Mouse (Mus musculus) B cell, adult 2 months (primary cell): Measurements from ENCODE around the gene Slc5a2.

Source experiments
- DNase-seq, 2 experiments: peaks; one replicate each; pipeline ENCODE4 v3.0.0; 2022

The Slc5a2 gene

GRCm38 (mm10) chr7:128252609-128253008, 12.8 kb upstream of the Slc5a2 start:
- DNase-seq: no peak

GRCm38 (mm10) chr7:128254978-128255377, 10.5 kb upstream of the Slc5a2 start:
- no peak for DNase-seq

DNA sequence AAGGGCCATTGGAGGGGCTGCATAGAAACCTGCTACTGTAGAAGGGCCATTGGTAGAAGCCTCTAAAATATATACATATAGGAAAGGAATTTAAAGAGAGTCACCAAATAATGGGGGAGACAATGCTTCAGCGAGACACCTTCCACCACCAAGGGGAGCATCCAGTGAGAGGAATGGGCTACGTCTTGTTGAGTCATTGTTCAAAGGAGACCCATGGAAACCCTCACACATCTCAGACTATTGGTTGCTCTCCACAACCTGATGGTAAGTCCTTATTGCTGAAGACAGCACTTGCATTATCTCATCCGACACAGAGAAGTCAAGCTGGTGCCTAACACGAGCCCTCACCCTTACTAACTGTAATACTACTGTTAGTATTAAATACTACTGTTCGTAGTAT, 9.7 kb upstream of the Slc5a2 start:
- DNase-seq: no peak

DNA sequence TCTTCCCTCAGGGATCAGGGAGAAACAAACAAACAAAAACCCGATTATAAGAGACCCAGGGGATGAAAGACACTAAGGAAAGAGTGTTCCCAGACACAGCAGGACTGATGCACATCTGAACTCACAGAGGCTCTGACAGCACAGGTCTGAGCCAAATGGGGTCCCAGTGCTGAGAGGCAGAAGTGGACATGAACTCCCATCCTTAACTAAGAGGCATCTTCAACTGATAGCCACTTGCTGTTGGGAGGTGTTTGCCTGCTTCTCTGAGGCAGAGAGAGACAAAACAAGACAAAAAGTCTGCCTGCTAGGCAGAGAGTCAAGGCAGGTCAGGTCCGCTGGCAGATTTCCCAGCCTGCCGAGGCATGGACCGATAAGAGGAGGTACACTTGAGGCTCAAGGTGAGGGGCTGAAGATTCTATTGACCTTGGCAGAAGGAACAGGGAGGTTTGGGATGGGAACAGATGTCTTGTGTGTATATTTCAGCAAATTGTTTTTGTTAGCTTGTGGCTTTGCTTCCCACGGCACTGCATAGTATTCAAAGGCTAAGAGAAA, 8.6 kb upstream of the Slc5a2 start:
- DNase-seq: no peak

GRCm38 (mm10) chr7:128266056-128266455, 599 bp downstream of the Slc5a2 start:
- no peak for DNase-seq

DNA sequence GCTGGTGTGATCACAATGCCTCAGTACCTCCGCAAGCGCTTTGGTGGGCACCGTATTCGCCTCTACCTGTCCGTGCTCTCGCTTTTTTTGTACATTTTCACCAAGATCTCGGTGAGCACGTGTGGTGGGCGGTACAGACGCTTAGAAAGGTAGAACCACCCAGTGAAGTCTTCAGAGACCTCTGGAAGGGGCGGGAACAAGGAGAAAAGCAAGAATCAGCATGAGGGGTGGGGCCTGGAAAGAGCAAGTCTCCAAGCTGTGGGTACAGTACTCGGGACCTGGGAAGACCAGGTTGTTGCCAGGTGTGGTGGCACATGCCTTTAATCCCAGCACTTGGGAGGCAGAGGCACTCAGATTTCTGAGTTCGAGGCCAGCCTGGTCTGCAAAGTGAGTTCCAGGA, 1.9 kb downstream of the Slc5a2 start:
- no peak for DNase-seq

GRCm38 (mm10) chr7:128267813-128268212, 2.4 kb downstream of the Slc5a2 start:
- DNase-seq: no peak

- DNase-seq: no peak
Measured at GRCm38 (mm10) chr7:128270431-128270850, 5.0 kb downstream of the Slc5a2 start.

DNA sequence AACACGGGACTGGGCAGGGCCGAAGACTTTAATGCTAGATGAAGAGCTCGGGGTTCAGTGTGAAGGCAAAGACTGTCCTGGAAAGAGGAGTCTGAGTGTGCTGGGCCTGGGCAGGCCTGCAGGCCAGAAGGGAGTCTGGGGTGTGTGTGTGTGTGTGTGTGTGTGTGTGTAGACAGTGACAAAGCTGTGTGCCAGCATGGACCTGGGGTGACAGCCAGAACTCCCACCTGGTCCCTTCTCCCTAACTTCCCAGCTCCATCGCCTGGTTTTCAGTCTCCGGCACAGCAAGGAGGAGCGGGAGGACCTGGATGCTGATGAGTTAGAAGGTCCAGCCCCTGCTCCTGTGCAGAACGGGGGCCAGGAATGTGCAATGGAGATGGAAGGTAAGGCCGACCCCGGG, 6.0 kb downstream of the Slc5a2 start:
- no peak for DNase-seq

DNA sequence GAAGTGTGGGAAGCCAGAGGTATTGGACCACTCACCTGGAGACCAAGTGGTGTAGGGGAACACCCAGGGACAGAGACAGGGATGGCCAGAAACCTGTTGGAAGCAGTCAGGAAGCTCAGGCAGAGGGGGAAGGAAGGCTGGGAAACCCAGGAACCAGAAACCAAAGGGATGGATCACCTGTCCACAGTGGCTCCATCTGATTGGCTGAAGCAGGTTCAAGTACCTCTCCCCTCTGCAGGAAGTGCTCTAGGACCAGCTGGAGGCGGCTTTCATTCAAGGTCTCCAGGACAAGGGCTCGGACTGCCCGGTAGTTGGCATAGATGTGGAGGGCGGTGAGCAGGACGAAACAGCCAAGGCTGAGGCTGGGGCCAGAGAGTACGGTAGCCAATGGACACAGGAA, 10.6 kb downstream of the Slc5a2 start:
- DNase-seq: no peak

DNA sequence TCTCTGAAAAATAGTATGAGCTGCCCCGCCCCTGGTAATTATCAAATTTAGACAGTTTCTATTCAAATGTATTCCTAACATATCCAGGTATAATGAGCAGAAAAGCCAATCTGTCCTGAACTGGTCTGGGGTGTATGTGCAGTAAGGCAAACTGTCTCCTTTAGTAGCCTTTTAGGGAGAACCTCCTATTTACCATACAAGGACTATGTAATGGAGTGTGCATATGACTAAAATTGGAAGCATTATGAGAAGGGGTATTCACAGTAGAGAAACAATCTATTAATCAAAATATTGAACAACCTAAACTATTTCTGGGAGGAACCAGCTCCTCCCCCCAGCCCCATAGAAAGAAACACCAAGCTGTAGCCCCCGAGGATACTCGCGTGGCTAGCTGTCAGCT, 14.3 kb downstream of the Slc5a2 start:
- DNase-seq: no peak

DNA sequence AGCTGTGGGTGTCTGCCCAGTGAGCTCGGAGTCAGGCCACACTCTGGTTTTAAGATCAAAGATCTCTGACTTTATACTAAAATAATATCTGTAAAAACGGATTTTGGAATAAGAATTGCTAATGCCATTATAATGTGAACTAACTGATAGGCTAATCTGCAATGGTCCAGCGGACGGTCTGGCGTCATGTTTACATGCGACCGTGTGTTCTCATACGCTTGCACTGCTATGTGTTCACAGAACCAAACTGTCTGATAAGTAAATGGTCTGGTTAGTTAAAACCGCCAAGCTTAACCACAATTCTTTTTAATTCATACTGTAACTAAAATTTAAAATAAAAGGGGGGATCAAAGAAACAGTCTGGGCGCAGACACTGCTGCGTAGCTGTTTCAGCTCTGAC, 16.3 kb downstream of the Slc5a2 start:
- no peak for DNase-seq

GRCm38 (mm10) chr7:128282532-128283244, 17.2 kb downstream of the Slc5a2 start:
- DNase-seq: no peak

DNA sequence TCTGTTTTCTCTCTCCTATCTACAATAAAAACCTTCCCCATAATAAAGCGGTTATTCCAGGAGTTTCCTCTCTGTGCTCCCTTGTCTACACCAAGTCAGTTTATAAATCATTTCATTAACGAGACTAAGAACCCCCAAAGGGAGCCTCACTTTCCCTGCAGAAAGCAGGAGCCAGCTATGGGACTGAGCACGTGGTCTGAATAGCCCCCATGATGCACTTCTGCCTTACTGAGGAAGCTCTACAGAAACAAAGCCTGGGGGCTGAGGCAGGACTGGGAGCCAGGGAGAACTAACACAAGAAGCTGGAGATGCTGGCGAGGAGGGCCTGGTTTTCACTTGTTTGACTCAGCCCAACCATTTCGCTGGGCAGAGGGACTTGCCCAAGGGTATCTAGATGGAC, 18.6 kb downstream of the Slc5a2 start:
- no peak for DNase-seq

DNA sequence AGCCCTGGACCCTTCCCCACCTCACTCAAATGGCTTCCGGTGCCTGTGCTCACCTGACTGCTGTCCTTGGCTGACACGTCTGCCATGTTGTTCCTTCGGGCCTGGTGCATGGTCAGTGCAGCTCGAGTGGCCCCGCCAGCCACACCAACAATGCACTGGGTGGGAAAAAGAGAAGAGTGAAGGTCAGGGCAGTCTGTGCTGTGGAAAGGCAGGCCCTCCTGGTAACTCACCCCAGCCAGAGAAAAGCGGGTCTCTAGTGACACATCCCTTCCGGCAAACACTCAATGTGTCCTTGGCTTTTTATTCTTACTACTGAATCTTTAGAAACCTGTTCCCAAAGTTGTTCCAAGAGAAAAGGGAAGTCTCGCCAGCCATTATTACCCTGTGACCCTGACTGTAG, 19.6 kb downstream of the Slc5a2 start:
- DNase-seq: no peak

- DNase-seq: no peak
Measured at GRCm38 (mm10) chr7:128288923-128289544, 23.6 kb downstream of the Slc5a2 start.

- no peak for DNase-seq
Measured at GRCm38 (mm10) chr7:128294785-128295184, 29.3 kb downstream of the Slc5a2 start.

DNA sequence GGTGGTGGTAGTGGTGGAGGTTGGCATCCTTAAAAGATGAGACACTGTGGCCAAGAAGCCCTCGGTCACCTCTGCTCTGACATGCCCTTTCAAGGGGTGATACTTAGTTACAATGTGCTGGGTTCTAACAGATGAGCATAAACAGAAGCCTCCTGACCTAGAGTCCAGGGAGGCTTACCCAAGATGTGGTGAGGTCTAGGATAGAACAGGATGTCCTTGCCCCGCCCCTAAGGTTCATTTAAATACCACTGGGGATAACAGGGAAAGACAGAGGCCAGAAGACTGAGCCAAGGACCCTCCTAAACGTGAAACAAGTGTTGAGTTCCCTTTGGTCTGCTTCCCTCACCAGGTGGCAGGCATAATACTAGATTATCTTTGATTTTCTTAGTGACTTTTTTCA, 31.1 kb downstream of the Slc5a2 start:
- DNase-seq: no peak

GRCm38 (mm10) chr7:128297291-128297616, 31.8 kb downstream of the Slc5a2 start:
- no peak for DNase-seq

GRCm38 (mm10) chr7:128297617-128298480, 32.4 kb downstream of the Slc5a2 start, which contains the start of gene BC017158:
TSS of gene BC017158 (minus strand) at chr7:128298170.
- DNase-seq: peak; percentile 62 to 65

DNA sequence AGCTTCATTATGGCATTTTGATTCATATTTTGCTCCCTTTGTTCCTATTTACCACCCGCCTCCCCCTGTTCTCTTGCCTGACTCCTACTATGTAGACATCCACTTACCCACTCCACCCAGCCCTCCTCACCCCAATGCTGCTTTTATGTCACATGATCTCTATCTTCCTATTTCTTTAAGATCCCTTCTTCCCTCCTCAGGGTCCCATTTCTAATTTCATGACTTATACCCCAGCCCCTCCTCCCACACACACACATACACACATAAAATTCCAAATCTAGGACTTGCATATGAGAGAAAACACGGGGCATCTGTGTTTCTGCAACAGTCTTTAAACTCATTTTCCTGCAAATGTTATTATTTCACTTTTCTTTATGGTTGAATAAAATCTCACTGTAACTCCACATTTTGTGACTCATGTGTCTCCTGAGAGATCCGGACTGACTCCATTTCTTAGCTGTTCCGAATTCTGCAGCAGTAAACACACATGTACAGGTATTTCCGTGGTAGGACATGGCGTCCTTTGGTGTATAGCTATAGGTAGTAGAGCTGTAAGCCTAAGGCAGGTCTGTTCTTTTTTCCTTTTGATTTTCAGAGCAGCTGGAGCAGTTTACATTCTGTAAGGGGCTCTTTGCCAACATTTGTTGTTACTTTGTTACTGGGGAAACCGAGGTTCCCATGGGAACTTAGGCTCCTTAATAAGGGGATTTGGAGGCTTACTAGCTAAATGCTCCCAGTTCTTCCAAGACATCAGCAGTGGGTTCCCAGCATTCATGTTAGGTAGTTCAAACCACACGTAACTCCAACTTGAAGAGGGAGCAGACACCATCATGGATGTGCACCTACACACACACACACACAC, 33.3 kb downstream of the Slc5a2 start:
- DNase-seq: no peak

- no peak for DNase-seq
Measured at GRCm38 (mm10) chr7:128300952-128301351, 35.5 kb downstream of the Slc5a2 start.

- no peak for DNase-seq
Measured at GRCm38 (mm10) chr7:128302151-128302550, 36.7 kb downstream of the Slc5a2 start.
